Comparison of ENCODE assay signal across 18 mouse cellular contexts in genomic region chr12:25389202-25389601, GRCm38 (mm10).
DNase-seq lines count a peak whose midpoint lies in the region; ATAC-seq and TF ChIP-seq lines count a peak whose summit lies in the region.
"Had no signal": no experiment of that assay in that cellular context is flagged by ENCODE, and none has a peak within 500 bp of the region (broad histone marks: within the 10 kb centered on the region; RNA-seq: fewer than 3 reads in every experiment).

No protein-coding gene starts in this region.

- WGBS in liver, embryonic 13.5 days (ENCODE audit: insufficient replicate concordance), result 31% methylated on average over 5 of the region's 5 CpGs
- 36% methylated on average over 5 of the region's 5 CpGs for WGBS in liver, embryonic 12.5 days (ENCODE audit: insufficient replicate concordance)
- WGBS in bone marrow, adult 2 months, result 9% methylated on average over 5 of the region's 5 CpGs

- no peak overlapping the region for H3K4me3 ChIP-seq in liver, embryonic 13.5 days (replicated peaks)
- no peak overlapping the region for H3K4me3 ChIP-seq in liver, embryonic 12.5 days
- no peak overlapping the region for H3K4me3 ChIP-seq in bone marrow, adult 2 months (replicated peaks; ENCODE audit: control insufficient read depth, low read depth, low read length)
- H3K4me3 ChIP-seq: forebrain, embryonic 13.5 days; hindbrain, embryonic 15.5 days; limb, embryonic 13.5 days had no signal

- no peak for ATAC-seq in liver, embryonic 13.5 days (ENCODE audit: low read depth)
- no peak for ATAC-seq in liver, embryonic 12.5 days
- ATAC-seq: forebrain, embryonic 13.5 days; midbrain, embryonic 16.5 days had no signal

- H3K9me3 ChIP-seq in liver, embryonic 13.5 days (replicated peaks), result no peaks in the 10 kb centered on the region
- H3K9me3 ChIP-seq in liver, embryonic 12.5 days (replicated peaks), result no peaks in the 10 kb centered on the region
- H3K9me3 ChIP-seq: forebrain, embryonic 13.5 days; hindbrain, embryonic 15.5 days; limb, embryonic 13.5 days had no signal

- no peaks in the 10 kb centered on the region for H3K27me3 ChIP-seq in liver, embryonic 13.5 days
- H3K27me3 ChIP-seq in liver, embryonic 12.5 days (replicated peaks), result no peaks in the 10 kb centered on the region
- H3K27me3 ChIP-seq: forebrain, embryonic 13.5 days; hindbrain, embryonic 15.5 days; limb, embryonic 13.5 days had no signal

- no peaks in the 10 kb centered on the region for H3K4me1 ChIP-seq in liver, embryonic 13.5 days (replicated peaks)
- no peaks in the 10 kb centered on the region for H3K4me1 ChIP-seq in liver, embryonic 12.5 days
- peaks cover 7% of the 10 kb centered on the region for H3K4me1 ChIP-seq in bone marrow, adult 2 months (ENCODE audit: control insufficient read depth, insufficient read depth, low read length)
- H3K4me1 ChIP-seq: forebrain, embryonic 13.5 days; hindbrain, embryonic 15.5 days; limb, embryonic 13.5 days had no signal

- H3K4me2 ChIP-seq in liver, embryonic 13.5 days, result no peak overlapping the region
- H3K4me2 ChIP-seq in liver, embryonic 12.5 days, result no peak overlapping the region
- H3K4me2 ChIP-seq: forebrain, embryonic 13.5 days; hindbrain, embryonic 15.5 days; limb, embryonic 13.5 days had no signal

- no peak overlapping the region for H3K27ac ChIP-seq in liver, embryonic 13.5 days
- H3K27ac ChIP-seq in liver, embryonic 12.5 days, result no peak overlapping the region
- H3K27ac ChIP-seq in bone marrow, adult 2 months (ENCODE audit: control insufficient read depth, insufficient read depth, low read depth, low read length, poor library complexity), result peak overlapping the region; percentile 49
- H3K27ac ChIP-seq: forebrain, embryonic 13.5 days; hindbrain, embryonic 15.5 days; limb, embryonic 13.5 days had no signal

- H3K36me3 ChIP-seq in liver, embryonic 13.5 days, result no peaks in the 10 kb centered on the region
- H3K36me3 ChIP-seq in liver, embryonic 12.5 days, result no peaks in the 10 kb centered on the region
- H3K36me3 ChIP-seq: hindbrain, embryonic 15.5 days; limb, embryonic 13.5 days had no signal

- no peak overlapping the region for H3K9ac ChIP-seq in liver, embryonic 13.5 days
- H3K9ac ChIP-seq in liver, embryonic 12.5 days, result no peak overlapping the region
- H3K9ac ChIP-seq: forebrain, embryonic 13.5 days; hindbrain, embryonic 15.5 days; limb, embryonic 13.5 days had no signal

- no peak for TF ChIP-seq CTCF in bone marrow, adult 2 months (IDR thresholded peaks at IDR 0.05; ENCODE audit: control insufficient read depth, insufficient read depth, low read length)

- DNase-seq in liver, embryonic 13.5 days, result peak; percentile 1
- peak; percentile 50 for DNase-seq in lung, postnatal 36 days
- peak; percentile 10 for DNase-seq in skeletal muscle tissue, adult 2 months (ENCODE audit: low read depth, low spot score)
- DNase-seq in cerebellum, adult 9-11 months, result no peak
- no peak for DNase-seq in frontal cortex, adult 2 months (ENCODE audit: extremely low spot score in 1 of 2, low spot score in 1 of 2)
- DNase-seq: cerebellum, adult 8-10 months; embryo, embryonic 11 days; heart, adult 18-20 months; kidney, adult 11 months; kidney, postnatal 25 days; retina, postnatal 1 day; thymus, postnatal 14 days had no signal

- no peak for TF ChIP-seq POLR2A in bone marrow, adult 2 months (IDR thresholded peaks at IDR 0.05; ENCODE audit: borderline replicate concordance, control insufficient read depth, low read depth, low read length)

Comparison
In these comparisons a context has a peak if more than half of its experiments do, and no peak if none do; other contexts are left out.
1. DNase-seq: peak in liver, embryonic 13.5 days (single experiment), lung, postnatal 36 days (single experiment) and skeletal muscle tissue, adult 2 months (single experiment); none in cerebellum, adult 9-11 months (single experiment) and frontal cortex, adult 2 months (0 of 2).